Mouse (Mus musculus): ENCODE data around the gene Lilra5. TPM values are rescaled to one million over a fixed set of nuclear protein-coding genes. Genes with fewer than 3 reads are reported as not detected.
"Not testable (repeated sequence)": the region's sequence is repeated elsewhere in the genome, so short reads cannot be mapped to it uniquely, and the experiment has no call there.

The Lilra5 gene
- polyA plus RNA-seq, 1 experiment: not detected

- Histone ChIP-seq H3K27me3 (ENCODE audit: control insufficient read depth, insufficient read depth, insufficient read length) (no peaks in the 10 kb centered on the region), H3K79me3 (ENCODE audit: low read depth) (no peaks in the 10 kb centered on the region), H3ac (ENCODE audit: control insufficient read depth, insufficient read length, low read depth) (no peak overlapping the region), H3K36me3 (ENCODE audit: control insufficient read depth, insufficient read depth) (no peaks in the 10 kb centered on the region), H3K4me3 (ENCODE audit: insufficient read depth, poor library complexity, severe bottlenecking) (no peak overlapping the region), H3K79me2 (ENCODE audit: control insufficient read depth, insufficient read depth) (no peaks in the 10 kb centered on the region)
- TF ChIP-seq CTCF (IDR thresholded peaks at IDR 0.05; ENCODE audit: control insufficient read depth, insufficient read depth, insufficient read length) (no peak), FOSL1 (IDR thresholded peaks at IDR 0.05; ENCODE audit: insufficient read depth, low read length, poor library complexity, severe bottlenecking) (no peak), CEBPB (IDR thresholded peaks at IDR 0.05; ENCODE audit: low read depth) (no peak), MAX (IDR thresholded peaks at IDR 0.05) (no peak), MYOG (IDR thresholded peaks at IDR 0.05; ENCODE audit: control insufficient read depth, extremely low read depth, insufficient read length) (no peak), USF1 (IDR thresholded peaks at IDR 0.05; ENCODE audit: low read depth) (no peak)
These were observed 2.0 kb upstream of the Lilra5 start for GRCm38 (mm10) chr7:4235536-4235935.

- Histone ChIP-seq H3ac (ENCODE audit: control insufficient read depth, insufficient read length, low read depth) (no peak overlapping the region), H3K27me3 (ENCODE audit: control insufficient read depth, insufficient read depth, insufficient read length) (no peaks in the 10 kb centered on the region), H3K79me3 (ENCODE audit: low read depth) (no peaks in the 10 kb centered on the region), H3K36me3 (ENCODE audit: control insufficient read depth, insufficient read depth) (no peaks in the 10 kb centered on the region), H3K79me2 (ENCODE audit: control insufficient read depth, insufficient read depth) (no peaks in the 10 kb centered on the region), H3K4me3 (ENCODE audit: insufficient read depth, poor library complexity, severe bottlenecking) (no peak overlapping the region)
- TF ChIP-seq CTCF (IDR thresholded peaks at IDR 0.05; ENCODE audit: control insufficient read depth, insufficient read depth, insufficient read length) (no peak), MYOD1 (IDR thresholded peaks at IDR 0.05; ENCODE audit: control insufficient read depth, insufficient read length, low read depth) (no peak), MAX (IDR thresholded peaks at IDR 0.05) (no peak), CEBPB (IDR thresholded peaks at IDR 0.05; ENCODE audit: low read depth) (no peak), USF1 (IDR thresholded peaks at IDR 0.05; ENCODE audit: low read depth) (no peak), FOSL1 (IDR thresholded peaks at IDR 0.05; ENCODE audit: insufficient read depth, low read length, poor library complexity, severe bottlenecking) (no peak), MYOG (IDR thresholded peaks at IDR 0.05; ENCODE audit: control insufficient read depth, extremely low read depth, insufficient read length) (no peak)
These were observed 1.6 kb downstream of the Lilra5 start for GRCm38 (mm10) chr7:4239038-4239721.

- H3K79me3 ChIP-seq (ENCODE audit: low read depth); H3K27me3 ChIP-seq (ENCODE audit: control insufficient read depth, insufficient read depth, insufficient read length); H3K36me3 ChIP-seq (ENCODE audit: control insufficient read depth, insufficient read depth); H3K79me2 ChIP-seq (ENCODE audit: control insufficient read depth, insufficient read depth); H3K4me3 ChIP-seq (ENCODE audit: insufficient read depth, poor library complexity, severe bottlenecking); H3ac ChIP-seq (ENCODE audit: control insufficient read depth, insufficient read length, low read depth): not testable (repeated sequence)
These were observed 13.7 kb downstream of the Lilra5 start for GRCm38 (mm10) chr7:4251211-4251610.

GRCm38 (mm10) chr7:4256060-4256459 is 18.5 kb downstream of the Lilra5 start:
- not testable (repeated sequence) for H3K79me3 ChIP-seq (ENCODE audit: low read depth); H3K36me3 ChIP-seq (ENCODE audit: control insufficient read depth, insufficient read depth); H3K4me3 ChIP-seq (ENCODE audit: insufficient read depth, poor library complexity, severe bottlenecking); H3K79me2 ChIP-seq (ENCODE audit: control insufficient read depth, insufficient read depth); H3ac ChIP-seq (ENCODE audit: control insufficient read depth, insufficient read length, low read depth); H3K27me3 ChIP-seq (ENCODE audit: control insufficient read depth, insufficient read depth, insufficient read length)

GRCm38 (mm10) chr7:4260521-4260920 is 23.0 kb downstream of the Lilra5 start:
- not testable (repeated sequence) for H3K36me3 ChIP-seq (ENCODE audit: control insufficient read depth, insufficient read depth); H3K79me3 ChIP-seq (ENCODE audit: low read depth); H3K79me2 ChIP-seq (ENCODE audit: control insufficient read depth, insufficient read depth); H3K27me3 ChIP-seq (ENCODE audit: control insufficient read depth, insufficient read depth, insufficient read length); H3ac ChIP-seq (ENCODE audit: control insufficient read depth, insufficient read length, low read depth); H3K4me3 ChIP-seq (ENCODE audit: insufficient read depth, poor library complexity, severe bottlenecking)

- H3K79me3 ChIP-seq (ENCODE audit: low read depth); H3ac ChIP-seq (ENCODE audit: control insufficient read depth, insufficient read length, low read depth); H3K27me3 ChIP-seq (ENCODE audit: control insufficient read depth, insufficient read depth, insufficient read length); H3K79me2 ChIP-seq (ENCODE audit: control insufficient read depth, insufficient read depth); H3K36me3 ChIP-seq (ENCODE audit: control insufficient read depth, insufficient read depth); H3K4me3 ChIP-seq (ENCODE audit: insufficient read depth, poor library complexity, severe bottlenecking): not testable (repeated sequence)
These were observed 34.6 kb downstream of the Lilra5 start for GRCm38 (mm10) chr7:4272106-4272505.

GRCm38 (mm10) chr7:4273874-4274273 is 36.3 kb downstream of the Lilra5 start:
- H3ac ChIP-seq (ENCODE audit: control insufficient read depth, insufficient read length, low read depth); H3K27me3 ChIP-seq (ENCODE audit: control insufficient read depth, insufficient read depth, insufficient read length); H3K4me3 ChIP-seq (ENCODE audit: insufficient read depth, poor library complexity, severe bottlenecking); H3K79me2 ChIP-seq (ENCODE audit: control insufficient read depth, insufficient read depth); H3K79me3 ChIP-seq (ENCODE audit: low read depth); H3K36me3 ChIP-seq (ENCODE audit: control insufficient read depth, insufficient read depth): not testable (repeated sequence)

GRCm38 (mm10) chr7:4275500-4275899 is 37.9 kb downstream of the Lilra5 start:
- H3ac ChIP-seq (ENCODE audit: control insufficient read depth, insufficient read length, low read depth); H3K36me3 ChIP-seq (ENCODE audit: control insufficient read depth, insufficient read depth); H3K27me3 ChIP-seq (ENCODE audit: control insufficient read depth, insufficient read depth, insufficient read length); H3K79me3 ChIP-seq (ENCODE audit: low read depth); H3K4me3 ChIP-seq (ENCODE audit: insufficient read depth, poor library complexity, severe bottlenecking); H3K79me2 ChIP-seq (ENCODE audit: control insufficient read depth, insufficient read depth): not testable (repeated sequence)
